Mouse (Mus musculus): ENCODE data around the gene Timp3. TPM values are rescaled to one million over a fixed set of nuclear protein-coding genes. Genes with fewer than 3 reads are reported as not detected.

The Timp3 gene
- total RNA-seq, 2 experiments from 2014 or later: 45.8 to 47.4 TPM

- intact Hi-C loops (cut with DNase I): loop anchor here (5.0 kb wide), 2 partner anchors 112 to 212 kb away; no protein-coding TSS in a partner anchor
- no peak for DNase-seq (ENCODE audit: extremely low spot score in 1 of 2, low spot score in 2 of 2)
These were observed 5.4 kb upstream of the Timp3 start for GRCm38 (mm10) chr10:86294599-86295365.

GRCm38 (mm10) chr10:86295454-86296098 lies 4.6 kb upstream of the Timp3 start:
- DNase-seq (ENCODE audit: extremely low spot score in 1 of 2, low spot score in 2 of 2): no peak
- intact Hi-C loops (cut with DNase I): loop anchor here (1.0 to 5.0 kb wide), 3 partner anchors 113 to 230 kb away; no protein-coding TSS in a partner anchor

GRCm38 (mm10) chr10:86296111-86296510 lies 4.1 kb upstream of the Timp3 start:
- peak; percentile 75 to 81 for DNase-seq (ENCODE audit: extremely low spot score in 1 of 2, low spot score in 2 of 2)

DNA sequence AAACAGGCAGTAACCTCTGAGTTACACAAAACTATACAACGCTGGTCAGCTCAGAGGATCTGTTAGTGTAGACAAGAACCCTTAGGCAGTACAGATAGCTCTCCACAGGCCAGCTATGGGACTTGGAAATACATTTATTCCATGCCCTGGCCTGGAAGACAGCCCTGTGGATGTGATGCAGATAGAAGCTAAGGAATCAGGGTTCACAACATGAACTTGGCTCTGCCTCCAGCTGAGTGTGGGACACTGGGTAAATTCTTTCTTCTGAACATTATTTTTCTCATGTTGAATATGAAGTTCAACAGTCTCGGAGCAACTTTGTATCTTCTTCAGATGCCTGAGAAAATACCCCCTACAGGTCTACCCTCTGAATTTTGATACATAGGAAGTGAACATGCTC lies 2.9 kb upstream of the Timp3 start:
- intact Hi-C loops (cut with DNase I): loop anchor here (5.0 kb wide), 2 partner anchors 115 to 215 kb away; no protein-coding TSS in a partner anchor
- DNase-seq (ENCODE audit: extremely low spot score in 1 of 2, low spot score in 2 of 2): no peak

More at GRCm38 (mm10) chr10:86296111-86296510, 4.1 kb upstream of the Timp3 start:
- intact Hi-C loops (cut with DNase I): loop anchor here (1.0 to 5.0 kb wide), 3 partner anchors 114 to 231 kb away; no protein-coding TSS in a partner anchor

GRCm38 (mm10) chr10:86298326-86298725 lies 1.8 kb upstream of the Timp3 start:
- intact Hi-C loops (cut with DNase I): loop anchor here (5.0 kb wide), 2 partner anchors 116 to 216 kb away; no protein-coding TSS in a partner anchor

DNA sequence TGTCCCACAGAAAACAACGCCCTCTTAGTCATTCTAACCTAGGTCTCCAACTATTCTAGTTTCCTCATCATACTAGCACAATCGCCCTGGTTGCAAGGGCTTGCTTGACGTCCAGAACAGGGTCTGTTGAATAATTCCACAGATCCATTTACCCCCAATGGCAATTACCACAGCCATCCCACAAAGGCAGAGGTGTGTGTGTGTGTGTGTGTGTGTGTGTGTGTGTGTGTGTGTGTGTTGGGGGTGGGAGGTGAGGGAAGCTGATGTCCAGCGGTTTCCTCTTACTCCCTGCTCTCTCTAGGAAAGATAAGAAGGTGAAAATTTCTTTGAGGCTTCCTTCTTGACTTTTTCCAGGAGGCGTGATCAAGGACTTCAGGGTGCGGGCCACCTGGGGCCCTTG lies 377 bp upstream of the Timp3 start:
- no peak for DNase-seq (ENCODE audit: extremely low spot score in 1 of 2, low spot score in 2 of 2)

More at GRCm38 (mm10) chr10:86298326-86298725, 1.8 kb upstream of the Timp3 start:
- DNase-seq (ENCODE audit: extremely low spot score in 1 of 2, low spot score in 2 of 2): no peak

GRCm38 (mm10) chr10:86301117-86301490 lies 932 bp downstream of the Timp3 start:
- intact Hi-C loops (cut with DNase I): loop anchor here (5.0 kb wide), 2 partner anchors 36 to 334 kb away; no protein-coding TSS in a partner anchor
- no peak for DNase-seq (ENCODE audit: extremely low spot score in 1 of 2, low spot score in 2 of 2)

More for the DNA sequence above, 377 bp upstream of the Timp3 start:
- intact Hi-C loops (cut with DNase I): loop anchor here (5.0 kb wide), 4 partner anchors 38 to 332 kb away; no protein-coding TSS in a partner anchor

- intact Hi-C loops (cut with DNase I): loop anchor here (2.0 to 5.0 kb wide), 3 partner anchors 36 to 334 kb away; no protein-coding TSS in a partner anchor
- no peak for DNase-seq (ENCODE audit: extremely low spot score in 1 of 2, low spot score in 2 of 2)
These were observed 1.6 kb downstream of the Timp3 start for GRCm38 (mm10) chr10:86301593-86302317.

DNA sequence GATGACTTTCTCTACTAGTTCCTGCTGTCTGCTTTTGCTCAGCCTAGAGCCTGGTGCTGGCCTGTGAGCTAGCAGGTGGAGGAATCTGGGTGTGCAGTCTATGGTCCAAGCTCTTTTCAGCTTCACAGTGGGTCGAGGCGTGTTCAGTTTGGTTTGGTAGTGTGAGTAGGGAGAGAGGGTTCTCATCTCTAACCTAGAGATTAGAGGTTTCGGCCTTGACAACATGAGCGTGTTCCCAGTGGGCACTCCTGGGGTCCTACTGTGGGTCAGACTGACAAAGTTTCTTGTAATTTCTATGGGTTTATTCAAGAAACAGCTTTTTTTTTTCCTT lies 2.1 kb downstream of the Timp3 start:
- DNase-seq (ENCODE audit: extremely low spot score in 1 of 2, low spot score in 2 of 2): no peak

DNA sequence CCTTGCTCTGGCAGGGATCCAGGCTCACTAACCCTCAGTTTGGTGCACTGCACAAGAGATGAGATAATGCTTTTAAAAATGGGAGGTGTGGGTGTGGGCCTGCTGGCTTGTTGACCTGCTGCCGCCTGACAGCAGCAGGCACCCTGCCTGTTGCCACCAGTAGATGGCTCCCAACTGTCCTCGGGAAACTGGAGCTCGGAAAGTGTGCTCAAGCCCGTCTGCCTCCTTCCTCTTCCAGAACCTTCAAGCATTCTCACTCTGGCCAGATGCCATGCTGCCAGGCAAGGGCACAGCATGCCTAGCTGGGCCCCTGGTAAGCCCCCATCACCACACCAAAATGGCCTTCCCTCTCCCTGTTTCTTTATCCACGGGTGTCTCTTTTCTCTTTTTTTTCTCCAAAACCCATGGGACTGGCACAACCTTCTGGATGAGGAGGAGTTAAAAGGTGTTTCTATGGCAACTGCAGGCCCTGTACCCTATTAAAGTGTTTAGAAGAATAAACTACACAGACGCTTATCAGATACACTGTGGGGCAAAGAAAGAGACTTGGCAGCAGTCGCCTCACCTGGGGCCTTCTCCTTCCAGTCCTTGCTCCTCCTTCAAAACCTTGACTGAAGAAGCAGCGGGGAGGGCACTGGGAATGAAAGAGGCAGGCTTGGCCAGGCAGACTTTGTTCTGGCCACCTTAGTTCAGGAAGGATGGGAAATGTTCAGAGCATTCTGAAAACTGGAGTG lies 2.8 kb downstream of the Timp3 start:
- intact Hi-C loops (cut with DNase I): loop anchor here (2.0 to 5.0 kb wide), 3 partner anchors 34 to 336 kb away; no protein-coding TSS in a partner anchor
- peak; percentile 68 to 84 for DNase-seq (ENCODE audit: extremely low spot score in 1 of 2, low spot score in 2 of 2)

More for the DNA sequence above, 2.1 kb downstream of the Timp3 start:
- intact Hi-C loops (cut with DNase I): loop anchor here (2.0 to 5.0 kb wide), 3 partner anchors 35 to 335 kb away; no protein-coding TSS in a partner anchor

GRCm38 (mm10) chr10:86303495-86303876 lies 3.3 kb downstream of the Timp3 start:
- intact Hi-C loops (cut with DNase I): loop anchor here (2.0 to 5.0 kb wide), 3 partner anchors 34 to 336 kb away; no protein-coding TSS in a partner anchor
- no peak for DNase-seq (ENCODE audit: extremely low spot score in 1 of 2, low spot score in 2 of 2)

GRCm38 (mm10) chr10:86304583-86304982 lies 4.4 kb downstream of the Timp3 start:
- intact Hi-C loops (cut with DNase I): loop anchor here (5.0 kb wide), 2 partner anchors 33 to 337 kb away; no protein-coding TSS in a partner anchor

DNA sequence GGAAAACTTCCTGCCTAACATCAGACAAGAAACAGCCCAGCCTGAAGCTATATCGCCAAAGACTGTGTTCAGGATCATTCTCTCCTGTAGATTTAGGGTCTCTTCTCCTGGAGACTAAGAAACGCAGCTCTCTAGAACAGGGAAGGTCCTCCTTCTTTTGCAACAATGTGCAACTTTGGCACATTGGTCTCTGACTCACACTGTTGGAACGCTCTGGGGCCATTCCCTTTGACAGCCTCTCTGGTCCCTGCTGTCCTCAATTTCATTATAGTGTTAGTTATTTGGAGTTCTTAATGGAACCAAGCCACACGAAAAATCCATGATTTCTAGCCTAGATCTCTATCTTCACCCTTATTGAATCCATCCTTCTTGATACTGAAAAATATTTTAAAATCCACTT lies 7.1 kb downstream of the Timp3 start:
- no peak for DNase-seq (ENCODE audit: extremely low spot score in 1 of 2, low spot score in 2 of 2)
- intact Hi-C loops (cut with DNase I): no loop called here

More at GRCm38 (mm10) chr10:86304583-86304982, 4.4 kb downstream of the Timp3 start:
- DNase-seq (ENCODE audit: extremely low spot score in 1 of 2, low spot score in 2 of 2): no peak

GRCm38 (mm10) chr10:86310527-86310926 lies 10.4 kb downstream of the Timp3 start:
- intact Hi-C loops (cut with DNase I): no loop called here
- no peak for DNase-seq (ENCODE audit: extremely low spot score in 1 of 2, low spot score in 2 of 2)

- intact Hi-C loops (cut with DNase I): no loop called here
- DNase-seq (ENCODE audit: extremely low spot score in 1 of 2, low spot score in 2 of 2): no peak
These were observed 12.8 kb downstream of the Timp3 start for GRCm38 (mm10) chr10:86312976-86313375.

GRCm38 (mm10) chr10:86313448-86313847 lies 13.3 kb downstream of the Timp3 start:
- intact Hi-C loops (cut with DNase I): no loop called here
- no peak for DNase-seq (ENCODE audit: extremely low spot score in 1 of 2, low spot score in 2 of 2)

DNA sequence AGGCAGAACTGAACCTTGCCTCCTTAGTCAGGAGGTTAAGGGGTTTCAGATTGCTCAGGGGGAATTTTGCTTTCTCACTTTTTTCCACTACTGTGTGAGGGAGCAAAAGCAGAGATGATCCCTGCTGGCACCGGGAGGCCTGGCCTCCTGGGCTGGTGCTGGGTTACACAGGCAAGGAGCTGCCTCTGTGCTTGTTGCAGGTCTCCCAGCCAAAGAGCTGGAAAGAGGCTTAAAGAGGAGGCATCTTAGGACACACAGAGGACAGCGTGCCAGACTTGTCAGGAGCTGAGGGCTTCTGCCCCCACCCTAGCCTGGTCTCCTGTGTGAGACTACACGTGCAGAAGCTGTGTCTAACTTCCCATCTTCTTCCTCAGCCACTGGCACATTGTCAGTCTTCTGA lies 15.3 kb downstream of the Timp3 start:
- DNase-seq (ENCODE audit: extremely low spot score in 1 of 2, low spot score in 2 of 2): no peak
- intact Hi-C loops (cut with DNase I): no loop called here

DNA sequence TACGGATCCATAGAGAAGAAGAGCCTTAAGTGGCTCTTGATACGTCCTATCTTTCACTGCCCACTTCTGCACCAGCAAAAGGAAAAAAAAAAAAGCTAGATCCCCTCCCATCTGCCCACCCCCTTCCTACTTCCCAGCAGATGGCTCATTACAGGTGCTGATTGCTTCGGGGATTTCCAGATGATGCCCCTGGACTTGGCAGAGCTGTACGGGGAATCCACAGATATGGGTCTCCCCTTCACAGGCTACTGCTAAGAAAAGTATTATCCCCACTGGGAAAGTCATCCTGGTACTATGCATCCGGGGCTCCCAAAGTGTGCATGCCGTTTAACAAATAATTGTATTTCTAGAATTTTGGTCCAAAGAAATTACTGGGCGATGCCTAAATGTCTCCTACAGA lies 17.5 kb downstream of the Timp3 start:
- DNase-seq (ENCODE audit: extremely low spot score in 1 of 2, low spot score in 2 of 2): no peak
- intact Hi-C loops (cut with DNase I): no loop called here

Measured in left cerebral cortex, postnatal 10 days (tissue).